Mouse (Mus musculus) heart, embryonic 14.5 days (tissue): ENCODE data around the gene Tbc1d5. TPM values are rescaled to one million over a fixed set of nuclear protein-coding genes. Genes with fewer than 3 reads are reported as not detected.
A peak's percentile ranks its signal among the peaks of the same experiment; 100 is the strongest.

Experiments
- ATAC-seq: fragments of 200-750 bp; cut with Nextera tagmentation; 2 replicates; pipeline ENCODE4 v1.8.0; 2017; ENCODE audit warnings: low read depth, moderate TSS enrichment; ENCODE audit not compliant: insufficient number of reproducible peaks, insufficient read depth, low FRiP score
- H3K27ac ChIP-seq, 2 experiments: fragments of 200-500 bp in 1 of 2; fragments of 300-500 bp in 1 of 2; sonication (generic) in 1 of 2; replicated peaks in 1 of 2; 2 replicates each; pipeline ENCODE4 v1.5.1; 2012 to 2014; ENCODE audit warnings: low read depth in 2 of 2, low read length in 2 of 2, control low read depth in 1 of 2, mild to moderate bottlenecking in 1 of 2, mixed read lengths in 1 of 2; ENCODE audit not compliant: control insufficient read depth in 1 of 2, insufficient read depth in 1 of 2
- H3K27me3 ChIP-seq: fragments of 300-500 bp; sonication (generic); 2 replicates; pipeline ENCODE4 v1.6.1; 2014; ENCODE audit warnings: mild to moderate bottlenecking, low read length, control low read depth; ENCODE audit not compliant: control insufficient read depth, insufficient read depth
- H3K36me3 ChIP-seq: fragments of 300-500 bp; sonication (generic); 2 replicates; pipeline ENCODE4 v1.6.1; 2014; ENCODE audit warnings: mild to moderate bottlenecking, control low read depth, low read length, mixed read lengths; ENCODE audit not compliant: control insufficient read depth, insufficient read depth
- H3K4me1 ChIP-seq, 2 experiments: fragments of 200-500 bp in 1 of 2; fragments of 300-500 bp in 1 of 2; sonication (generic) in 1 of 2; 2 replicates each; pipeline ENCODE4 v1.6.1; 2012 to 2014; ENCODE audit warnings: low read length in 2 of 2, control low read depth in 1 of 2, mixed read lengths in 1 of 2; ENCODE audit not compliant: control insufficient read depth in 2 of 2, insufficient read depth in 2 of 2
- H3K4me2 ChIP-seq: fragments of 300-500 bp; sonication (generic); 2 replicates; pipeline ENCODE4 v1.6.1; 2014; ENCODE audit warnings: mild to moderate bottlenecking, low read length
- H3K4me3 ChIP-seq, 2 experiments: fragments of 200-500 bp in 1 of 2; fragments of 300-500 bp in 1 of 2; sonication (generic) in 1 of 2; 2 replicates each; pipeline ENCODE4 v1.5.1; 2012 to 2014; ENCODE audit warnings: low read length in 2 of 2, mild to moderate bottlenecking in 2 of 2, control low read depth in 1 of 2, low read depth in 1 of 2, moderate library complexity in 1 of 2; ENCODE audit not compliant: control insufficient read depth in 1 of 2, insufficient read depth in 1 of 2
- H3K9ac ChIP-seq: fragments of 300-500 bp; sonication (generic); 2 replicates; pipeline ENCODE4 v1.6.1; 2014; ENCODE audit warnings: mild to moderate bottlenecking, low read length
- H3K9me3 ChIP-seq: fragments of 300-500 bp; sonication (generic); 2 replicates; pipeline ENCODE4 v1.6.1; 2016; ENCODE audit warnings: low read length, control low read depth; ENCODE audit not compliant: control insufficient read depth
- WGBS: fragments of 180-500 bp; shearing (Covaris S2); extraction: QIAGEN DNeasy Blood & Tissue Kit; methylation state at CpG from one replicate; pipeline ENCODE4 v1.1.7; 2014; 5-methylcytosine and 5-hydroxymethylcytosine counted together
- polyA plus RNA-seq: library from polyadenylated mRNA; unstranded; fragments of >200 nt; fragmentation: Nextera tagmentation; extraction: Ambion mirVana; gene quantifications from 2 replicates; pipeline ENCODE4 v1.2.1, GENCODE M21; 2014

Tbc1d5 gene
- polyA plus RNA-seq, 1 experiment from 2014 or later = 9.6 TPM

DNA sequence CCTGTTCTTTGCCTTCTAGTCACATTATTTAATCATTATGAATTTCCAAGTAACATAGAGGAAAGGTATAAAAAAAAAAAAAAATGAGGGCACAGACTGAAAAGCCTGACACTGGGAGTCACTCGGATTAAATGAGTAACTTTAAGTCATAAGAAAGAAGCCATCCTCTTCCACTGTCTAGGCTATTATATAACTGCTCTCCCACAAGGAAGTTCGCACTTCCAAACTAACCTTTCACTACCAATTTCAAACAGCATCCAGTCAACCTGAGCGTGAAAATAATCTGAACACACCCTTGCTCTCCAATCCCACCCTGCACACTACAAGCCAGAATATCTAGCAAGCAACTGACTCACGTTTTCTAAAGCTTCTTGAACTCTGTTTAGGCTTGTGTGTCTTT, 9.2 kb downstream of the Tbc1d5 start:
- Histone ChIP-seq H3K9me3 (no peaks in the 10 kb centered on the region), H3K4me2 (no peak overlapping the region), H3K27me3 (no peaks in the 10 kb centered on the region), H3K36me3 (no peaks in the 10 kb centered on the region), H3K27ac (no peak overlapping the region), H3K4me3 (no peak overlapping the region), H3K9ac (no peak overlapping the region), H3K4me1 (no peaks in the 10 kb centered on the region)
- ATAC-seq = no peak
- 80% methylated on average over 4 of the region's 4 CpGs for WGBS

DNA sequence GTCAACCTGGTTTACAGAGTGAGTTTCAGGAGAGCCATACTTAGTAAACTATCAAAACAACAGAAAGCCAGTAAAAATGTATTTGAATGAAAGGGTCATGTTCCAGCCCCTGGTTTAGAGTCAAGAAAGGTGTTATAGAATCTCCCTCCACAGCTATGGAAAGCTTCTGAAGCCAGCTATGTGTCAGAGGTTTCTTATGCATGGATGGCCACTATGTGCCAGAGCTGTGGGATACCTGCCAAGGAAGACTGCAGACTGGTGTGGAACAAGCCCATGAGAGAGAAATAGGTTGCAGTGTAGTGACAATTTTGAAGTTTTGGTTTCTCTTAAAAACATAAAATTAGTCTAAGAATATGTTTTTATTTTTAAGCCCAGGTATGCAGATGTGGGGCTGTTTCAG, 16.8 kb downstream of the Tbc1d5 start:
- Histone ChIP-seq H3K4me2 (no peak overlapping the region), H3K4me1 (no peaks in the 10 kb centered on the region), H3K9ac (no peak overlapping the region), H3K36me3 (no peaks in the 10 kb centered on the region), H3K4me3 (no peak overlapping the region), H3K9me3 (no peaks in the 10 kb centered on the region), H3K27ac (no peak overlapping the region), H3K27me3 (no peaks in the 10 kb centered on the region)
- ATAC-seq = no peak

DNA sequence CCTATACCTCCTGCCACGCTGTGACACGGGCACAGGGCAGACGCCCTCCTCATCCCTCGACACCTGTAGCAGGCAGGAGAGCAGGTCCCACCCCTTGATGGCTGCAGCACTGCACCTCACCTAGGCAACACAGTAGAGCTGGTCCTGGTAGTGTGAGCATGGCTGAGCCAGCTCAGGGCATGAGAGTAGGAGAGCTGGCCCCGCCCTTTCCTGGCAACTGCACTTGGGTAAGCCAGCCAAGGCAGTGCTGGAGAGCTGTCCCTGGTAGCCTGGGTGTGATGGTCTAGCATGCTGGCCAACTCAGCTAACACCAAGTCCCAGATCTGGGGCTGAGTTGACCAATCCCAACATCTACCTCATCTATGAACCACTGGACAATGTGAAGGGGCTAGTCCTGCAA, 19.9 kb downstream of the Tbc1d5 start:
- no peaks in the 10 kb centered on the region for H3K27me3 ChIP-seq
- H3K27ac ChIP-seq = no peak overlapping the region
- no peaks in the 10 kb centered on the region for H3K4me1 ChIP-seq
- no peaks in the 10 kb centered on the region for H3K9me3 ChIP-seq
- no peak overlapping the region for H3K4me3 ChIP-seq
- WGBS = 92% methylated on average over 5 of the region's 5 CpGs
- no peak overlapping the region for H3K4me2 ChIP-seq
- no peak overlapping the region for H3K9ac ChIP-seq
- H3K36me3 ChIP-seq = no peaks in the 10 kb centered on the region
- peak; percentile 61; the same call in 1 of the 2 replicates for ATAC-seq

- no peak for ATAC-seq
- WGBS = 74% methylated on average over 3 of the region's 3 CpGs
- Histone ChIP-seq H3K27ac (no peak overlapping the region), H3K9ac (no peak overlapping the region), H3K36me3 (no peaks in the 10 kb centered on the region), H3K4me2 (no peak overlapping the region), H3K27me3 (no peaks in the 10 kb centered on the region), H3K9me3 (no peaks in the 10 kb centered on the region), H3K4me3 (no peak overlapping the region), H3K4me1 (no peaks in the 10 kb centered on the region)
Observed at GRCm38 (mm10) chr17:51150999-51151398, 28.2 kb downstream of the Tbc1d5 start.

GRCm38 (mm10) chr17:51144983-51145382, 34.2 kb downstream of the Tbc1d5 start:
- no peak overlapping the region for H3K27ac ChIP-seq
- H3K27me3 ChIP-seq = no peaks in the 10 kb centered on the region
- no peaks in the 10 kb centered on the region for H3K36me3 ChIP-seq
- no peaks in the 10 kb centered on the region for H3K9me3 ChIP-seq
- H3K4me3 ChIP-seq = no peak overlapping the region
- ATAC-seq = no peak
- no peaks in the 10 kb centered on the region for H3K4me1 ChIP-seq
- no peak overlapping the region for H3K4me2 ChIP-seq
- H3K9ac ChIP-seq = no peak overlapping the region
- whole genome bisulfite sequencing = 87% methylated on average over 4 of the region's 4 CpGs

- Histone ChIP-seq H3K9ac (no peak overlapping the region), H3K4me2 (no peak overlapping the region), H3K36me3 (0 out of 2 replicates have a peak, but pooled peaks cover 3% of the 10 kb centered on the region), H3K4me3 (no peak overlapping the region), H3K9me3 (no peaks in the 10 kb centered on the region), H3K27me3 (no peaks in the 10 kb centered on the region), H3K27ac (no peak overlapping the region), H3K4me1 (no peaks in the 10 kb centered on the region)
- ATAC-seq = no peak
- 94% methylated on average over 4 of the region's 4 CpGs for WGBS
Observed at GRCm38 (mm10) chr17:51142095-51142494, 37.1 kb downstream of the Tbc1d5 start.

- H3K9me3 ChIP-seq = no peaks in the 10 kb centered on the region
- WGBS = 51% methylated on average over 2 of the region's 2 CpGs
- H3K4me3 ChIP-seq = no peak overlapping the region
- no peaks in the 10 kb centered on the region for H3K4me1 ChIP-seq
- H3K36me3 ChIP-seq = no peaks in the 10 kb centered on the region
- H3K27ac ChIP-seq = no peak overlapping the region
- no peak overlapping the region for H3K9ac ChIP-seq
- no peaks in the 10 kb centered on the region for H3K27me3 ChIP-seq
- ATAC-seq = no peak
- no peak overlapping the region for H3K4me2 ChIP-seq
Observed at GRCm38 (mm10) chr17:51111194-51111593, 68.0 kb downstream of the Tbc1d5 start.

DNA sequence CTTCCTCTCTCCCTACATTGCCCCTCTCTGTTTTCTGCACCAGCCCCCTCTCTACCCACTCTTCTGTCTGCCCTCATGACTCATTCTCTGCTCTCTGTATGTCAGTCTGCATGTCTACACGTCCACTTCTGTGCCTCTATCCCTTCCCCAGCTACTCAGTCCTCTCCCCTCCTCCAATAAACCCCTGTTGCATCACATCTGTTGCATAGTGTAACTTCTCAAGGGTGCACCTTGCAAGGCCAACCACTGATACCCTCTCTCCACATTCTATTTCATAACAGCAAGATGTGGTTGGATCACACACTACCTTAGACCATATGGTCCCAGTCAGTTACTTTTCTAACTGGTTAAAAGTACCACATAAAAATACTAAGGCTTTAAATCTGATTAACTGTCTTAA, 74.9 kb downstream of the Tbc1d5 start:
- no peak overlapping the region for H3K27ac ChIP-seq
- H3K9ac ChIP-seq = no peak overlapping the region
- no peaks in the 10 kb centered on the region for H3K4me1 ChIP-seq
- H3K4me2 ChIP-seq = no peak overlapping the region
- H3K36me3 ChIP-seq = no peaks in the 10 kb centered on the region
- H3K27me3 ChIP-seq = no peaks in the 10 kb centered on the region
- 82% methylated on average over 1 of the region's 1 CpGs for WGBS
- no peak for ATAC-seq
- H3K9me3 ChIP-seq = 0 out of 2 replicates have a peak, but pooled peaks cover 3% of the 10 kb centered on the region
- no peak overlapping the region for H3K4me3 ChIP-seq
